Mouse (Mus musculus) kidney, postnatal 10 days (tissue): ENCODE measurements around the gene Gm3752.
"Not testable (repeated sequence)": the region's sequence is repeated elsewhere in the genome, so short reads cannot be mapped to it uniquely, and the experiment has no call there.

ENCODE experiments used
- DNase-seq: peaks from one replicate; pipeline ENCODE4 v3.0.0; 2021; ENCODE audit warnings: mixed read lengths

Gm3752 gene

DNA sequence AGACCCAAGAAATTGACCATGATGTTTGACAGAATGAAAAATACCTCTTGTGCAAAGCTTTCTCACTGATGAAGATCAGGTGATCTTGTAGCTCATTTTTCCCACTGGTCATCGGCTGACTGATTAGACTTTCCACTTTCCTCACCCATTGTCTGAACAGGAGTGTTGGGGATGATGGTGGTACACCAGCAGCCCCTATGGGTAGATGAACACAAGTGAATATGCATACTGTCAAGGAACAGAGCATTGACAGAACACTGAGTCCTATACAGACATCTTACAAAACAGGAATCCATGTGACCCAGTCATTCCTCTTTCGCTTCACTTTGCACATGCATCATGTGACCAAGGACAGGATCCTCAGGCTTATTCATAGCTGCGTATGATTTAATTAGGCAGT is at the start of gene Gm3752:
Gene Gm3752 (minus strand): TSS at position 101 of the 400 bp plus-strand sequence.
- DNase-seq, result not testable (repeated sequence)

DNA sequence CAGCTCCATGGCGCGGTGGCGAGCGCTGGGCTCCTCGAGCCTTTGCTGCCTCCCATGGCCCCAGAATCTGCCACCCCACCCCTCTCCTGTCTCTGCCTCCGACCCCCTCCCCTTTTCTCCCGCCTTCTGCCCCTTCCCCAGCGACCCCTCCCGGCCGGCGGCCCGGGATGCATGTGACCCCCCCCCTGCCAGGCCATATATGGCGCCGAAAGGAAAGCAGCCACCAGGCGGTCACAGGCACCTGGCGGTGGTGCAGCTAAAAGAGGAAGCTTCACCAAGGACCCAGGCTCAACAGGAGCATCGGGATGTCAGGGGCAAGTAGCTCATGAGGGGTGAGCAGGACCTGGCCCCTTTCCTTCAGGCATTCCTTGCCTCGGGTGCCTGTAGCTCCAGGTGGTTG is 5.2 kb upstream of the Gm3752 start:
- peak; percentile 8 for DNase-seq

DNA sequence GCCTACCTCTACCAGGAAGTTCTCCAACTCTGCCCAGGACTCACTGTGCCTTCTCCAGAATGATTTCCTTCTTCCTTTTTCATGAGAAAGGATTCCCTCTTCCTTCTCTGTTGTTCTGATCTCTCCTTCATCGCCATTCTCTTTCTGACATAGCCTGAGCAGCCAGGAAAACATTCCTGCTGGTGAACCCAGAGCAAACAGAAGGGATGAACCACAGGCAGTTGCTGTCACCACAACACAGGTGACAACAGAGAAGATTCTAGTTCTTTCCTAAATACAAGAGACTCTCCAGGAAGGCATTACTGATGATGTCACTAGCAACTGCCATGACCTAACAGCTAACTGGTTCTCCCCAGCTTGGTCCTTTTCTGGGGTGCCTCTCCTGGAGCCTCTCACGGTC is 32.7 kb downstream of the Gm3752 start, which contains the start of gene Gm3755:
Gene Gm3755 (minus strand): TSS at position 101 of the 400 bp plus-strand sequence.
- DNase-seq, result not testable (repeated sequence)

DNA sequence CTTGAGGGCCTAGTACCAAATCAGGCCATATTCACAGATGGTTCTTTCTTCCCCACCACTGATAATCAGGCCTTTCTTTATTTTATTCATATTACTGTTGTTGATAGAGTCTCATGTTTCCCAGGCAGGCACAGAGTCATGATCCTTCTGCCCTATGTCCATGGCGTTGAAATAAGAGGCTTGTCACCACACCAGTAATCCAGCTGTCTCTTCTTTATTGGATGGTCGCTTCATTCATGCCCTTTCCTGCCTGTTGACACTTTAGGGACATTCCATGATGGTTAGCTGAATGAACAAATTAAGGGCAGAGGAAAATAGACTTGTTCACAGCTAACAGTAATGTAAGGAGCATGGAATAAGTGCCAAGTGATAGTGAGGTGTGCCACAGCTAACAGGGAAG is 61.1 kb downstream of the Gm3752 start:
- DNase-seq, result not testable (repeated sequence)
